Mouse (Mus musculus) neural tube, embryonic 13.5 days (tissue): ENCODE data around the gene Tcf12. TPM values are rescaled to one million over a fixed set of nuclear protein-coding genes. Genes with fewer than 3 reads are reported as not detected.

Source experiments
- ATAC-seq: fragments of 200-750 bp; cut with Nextera tagmentation; 2 replicates; pipeline ENCODE4 v1.8.0; 2017; ENCODE audit warnings: low read depth, mild to moderate bottlenecking, moderate TSS enrichment, moderate library complexity
- H3K27ac ChIP-seq: fragments of 300-500 bp; sonication (generic); replicated peaks from 2 replicates; pipeline ENCODE4 v1.5.1; 2015; ENCODE audit warnings: moderate library complexity, mild to moderate bottlenecking, inconsistent platforms
- H3K27me3 ChIP-seq: fragments of 300-500 bp; sonication (generic); 2 replicates; pipeline ENCODE4 v1.6.1; 2015; ENCODE audit warnings: mild to moderate bottlenecking, inconsistent platforms
- H3K36me3 ChIP-seq: fragments of 300-500 bp; sonication (generic); 2 replicates; pipeline ENCODE4 v1.6.1; 2015; ENCODE audit warnings: mild to moderate bottlenecking, inconsistent platforms
- H3K4me1 ChIP-seq: fragments of 300-500 bp; sonication (generic); replicated peaks from 2 replicates; pipeline ENCODE4 v1.6.1; 2015; ENCODE audit warnings: inconsistent platforms
- H3K4me2 ChIP-seq: fragments of 300-500 bp; sonication (generic); 2 replicates; pipeline ENCODE4 v1.6.1; 2015; ENCODE audit warnings: inconsistent platforms, mild to moderate bottlenecking, moderate library complexity
- H3K4me3 ChIP-seq: fragments of 300-500 bp; sonication (generic); 2 replicates; pipeline ENCODE4 v1.5.1; 2015; ENCODE audit warnings: mild to moderate bottlenecking, inconsistent platforms
- H3K9ac ChIP-seq: fragments of 300-500 bp; sonication (generic); 2 replicates; pipeline ENCODE4 v1.6.1; 2015; ENCODE audit warnings: moderate library complexity, mild to moderate bottlenecking, inconsistent platforms
- H3K9me3 ChIP-seq: fragments of 300-500 bp; sonication (generic); 2 replicates; pipeline ENCODE4 v1.6.1; 2016; ENCODE audit warnings: inconsistent platforms
- WGBS: fragments of 180-500 bp; shearing (Covaris S2); methylation state at CpG from one replicate; pipeline ENCODE4 v1.1.7; 2015; 5-methylcytosine and 5-hydroxymethylcytosine counted together
- polyA plus RNA-seq: library from polyadenylated mRNA; unstranded; fragments of >200 nt; fragmentation: Nextera tagmentation; extraction: Ambion mirVana; gene quantifications from 2 replicates; pipeline ENCODE4 v1.2.1, GENCODE M21; 2015

Gene Tcf12
- polyA plus RNA-seq, 1 experiment from 2014 or later: 120 TPM

- no peaks in the 10 kb centered on the region for H3K9me3 ChIP-seq
- H3K4me2 ChIP-seq: peak overlapping the region; percentile 31
- 2% methylated on average over 2 of the region's 2 CpGs for WGBS
- no peak overlapping the region for H3K4me3 ChIP-seq
- ATAC-seq: peak; percentile 74
- H3K27me3 ChIP-seq: no peaks in the 10 kb centered on the region
- H3K27ac ChIP-seq: peak overlapping the region; percentile 85
- H3K9ac ChIP-seq: no peak overlapping the region
- H3K36me3 ChIP-seq: no peaks in the 10 kb centered on the region
- peaks cover 55% of the 10 kb centered on the region for H3K4me1 ChIP-seq
Measured at GRCm38 (mm10) chr9:71974541-71974959, 137.1 kb downstream of the Tcf12 start.

GRCm38 (mm10) chr9:71964039-71964438, 147.6 kb downstream of the Tcf12 start:
- Histone ChIP-seq H3K9me3 (no peaks in the 10 kb centered on the region), H3K4me1 (peaks cover 8% of the 10 kb centered on the region), H3K4me2 (no peak overlapping the region), H3K27ac (no peak overlapping the region), H3K36me3 (no peaks in the 10 kb centered on the region), H3K9ac (no peak overlapping the region), H3K4me3 (no peak overlapping the region), H3K27me3 (no peaks in the 10 kb centered on the region)
- no peak for ATAC-seq
- 83% methylated on average over 4 of the region's 4 CpGs for WGBS

GRCm38 (mm10) chr9:71960026-71960396, 151.7 kb downstream of the Tcf12 start:
- Histone ChIP-seq H3K36me3 (no peaks in the 10 kb centered on the region), H3K4me3 (no peak overlapping the region), H3K27me3 (no peaks in the 10 kb centered on the region), H3K27ac (peak overlapping the region; percentile 29; the same call in 1 of the 2 replicates), H3K4me1 (peaks cover 8% of the 10 kb centered on the region), H3K9ac (no peak overlapping the region), H3K4me2 (0 out of 2 replicates have a peak overlapping the region, but pooled peaks have one; percentile 22), H3K9me3 (no peaks in the 10 kb centered on the region)
- ATAC-seq: no peak

- Histone ChIP-seq H3K27ac (peak overlapping the region; percentile 29; the same call in 1 of the 2 replicates), H3K4me3 (no peak overlapping the region), H3K4me1 (peaks cover 8% of the 10 kb centered on the region), H3K36me3 (no peaks in the 10 kb centered on the region), H3K9me3 (no peaks in the 10 kb centered on the region), H3K9ac (no peak overlapping the region), H3K27me3 (no peaks in the 10 kb centered on the region), H3K4me2 (0 out of 2 replicates have a peak overlapping the region, but pooled peaks have one; percentile 22)
- WGBS: 50% methylated on average over 11 of the region's 11 CpGs
- 0 out of 2 replicates have a peak, but pooled peaks have one; percentile 61 for ATAC-seq
Measured at GRCm38 (mm10) chr9:71959259-71960025, 152.2 kb downstream of the Tcf12 start.

- ATAC-seq: no peak
- H3K9me3 ChIP-seq: no peaks in the 10 kb centered on the region
Measured at GRCm38 (mm10) chr9:71953217-71953616, 158.5 kb downstream of the Tcf12 start.

GRCm38 (mm10) chr9:71952621-71953076, 159.0 kb downstream of the Tcf12 start:
- H3K4me2 ChIP-seq: no peak overlapping the region
- 82% methylated on average over 1 of the region's 1 CpGs for WGBS

More at GRCm38 (mm10) chr9:71953217-71953616, 158.5 kb downstream of the Tcf12 start:
- 55% methylated on average over 2 of the region's 2 CpGs for whole genome bisulfite sequencing
- no peak overlapping the region for H3K9ac ChIP-seq
- no peak overlapping the region for H3K27ac ChIP-seq
- H3K4me1 ChIP-seq: peaks cover 21% of the 10 kb centered on the region
- H3K36me3 ChIP-seq: no peaks in the 10 kb centered on the region
- H3K4me2 ChIP-seq: no peak overlapping the region
- H3K4me3 ChIP-seq: no peak overlapping the region
- no peaks in the 10 kb centered on the region for H3K27me3 ChIP-seq

GRCm38 (mm10) chr9:71951926-71952325, 159.7 kb downstream of the Tcf12 start:
- no peak overlapping the region for H3K9ac ChIP-seq
- peaks cover 21% of the 10 kb centered on the region for H3K4me1 ChIP-seq
- H3K4me3 ChIP-seq: no peak overlapping the region
- no peak for ATAC-seq
- H3K36me3 ChIP-seq: no peaks in the 10 kb centered on the region
- H3K27me3 ChIP-seq: no peaks in the 10 kb centered on the region
- WGBS: 82% methylated on average over 2 of the region's 2 CpGs
- no peaks in the 10 kb centered on the region for H3K9me3 ChIP-seq
- no peak overlapping the region for H3K4me2 ChIP-seq
- H3K27ac ChIP-seq: no peak overlapping the region

More at GRCm38 (mm10) chr9:71952621-71953076, 159.0 kb downstream of the Tcf12 start:
- Histone ChIP-seq H3K9ac (no peak overlapping the region), H3K27ac (no peak overlapping the region), H3K4me3 (no peak overlapping the region), H3K36me3 (no peaks in the 10 kb centered on the region), H3K9me3 (no peaks in the 10 kb centered on the region), H3K4me1 (peaks cover 21% of the 10 kb centered on the region), H3K27me3 (no peaks in the 10 kb centered on the region)
- no peak for ATAC-seq

- no peaks in the 10 kb centered on the region for H3K9me3 ChIP-seq
- WGBS: 88% methylated on average over 4 of the region's 4 CpGs
- ATAC-seq: no peak
- H3K4me3 ChIP-seq: no peak overlapping the region
- no peak overlapping the region for H3K27ac ChIP-seq
- H3K9ac ChIP-seq: no peak overlapping the region
- H3K27me3 ChIP-seq: no peaks in the 10 kb centered on the region
- H3K4me1 ChIP-seq: peaks cover 21% of the 10 kb centered on the region
- no peaks in the 10 kb centered on the region for H3K36me3 ChIP-seq
- H3K4me2 ChIP-seq: no peak overlapping the region
Measured at GRCm38 (mm10) chr9:71951341-71951740, 160.3 kb downstream of the Tcf12 start.

GRCm38 (mm10) chr9:71944801-71945200, 166.9 kb downstream of the Tcf12 start:
- ATAC-seq: no peak
- no peaks in the 10 kb centered on the region for H3K9me3 ChIP-seq
- H3K9ac ChIP-seq: no peak overlapping the region
- WGBS: 86% methylated on average over 4 of the region's 4 CpGs
- peaks cover 8% of the 10 kb centered on the region for H3K4me1 ChIP-seq
- no peak overlapping the region for H3K4me2 ChIP-seq
- no peaks in the 10 kb centered on the region for H3K36me3 ChIP-seq
- H3K4me3 ChIP-seq: no peak overlapping the region
- H3K27me3 ChIP-seq: no peaks in the 10 kb centered on the region
- no peak overlapping the region for H3K27ac ChIP-seq

GRCm38 (mm10) chr9:71942424-71942823, 169.2 kb downstream of the Tcf12 start:
- Histone ChIP-seq H3K36me3 (no peaks in the 10 kb centered on the region), H3K9me3 (no peaks in the 10 kb centered on the region), H3K9ac (no peak overlapping the region), H3K4me1 (peaks cover 12% of the 10 kb centered on the region), H3K4me3 (no peak overlapping the region), H3K27ac (no peak overlapping the region), H3K27me3 (no peaks in the 10 kb centered on the region), H3K4me2 (no peak overlapping the region)
- no peak for ATAC-seq

GRCm38 (mm10) chr9:71940016-71940415, 171.7 kb downstream of the Tcf12 start:
- Histone ChIP-seq H3K27me3 (no peaks in the 10 kb centered on the region), H3K36me3 (no peaks in the 10 kb centered on the region), H3K4me3 (no peak overlapping the region), H3K9me3 (no peaks in the 10 kb centered on the region), H3K4me1 (peaks cover 14% of the 10 kb centered on the region), H3K9ac (no peak overlapping the region), H3K4me2 (no peak overlapping the region), H3K27ac (no peak overlapping the region)
- no peak for ATAC-seq

- no peak for ATAC-seq
- 86% methylated on average over 1 of the region's 1 CpGs for WGBS
- H3K4me1 ChIP-seq: peaks cover 11% of the 10 kb centered on the region
- no peak overlapping the region for H3K4me3 ChIP-seq
- H3K4me2 ChIP-seq: no peak overlapping the region
- H3K36me3 ChIP-seq: no peaks in the 10 kb centered on the region
- H3K9me3 ChIP-seq: no peaks in the 10 kb centered on the region
- no peak overlapping the region for H3K27ac ChIP-seq
- H3K9ac ChIP-seq: no peak overlapping the region
- no peaks in the 10 kb centered on the region for H3K27me3 ChIP-seq
Measured at GRCm38 (mm10) chr9:71936199-71936598, 175.5 kb downstream of the Tcf12 start.

- H3K27me3 ChIP-seq: no peaks in the 10 kb centered on the region
- H3K4me2 ChIP-seq: no peak overlapping the region
- H3K27ac ChIP-seq: no peak overlapping the region
- no peaks in the 10 kb centered on the region for H3K9me3 ChIP-seq
- no peaks in the 10 kb centered on the region for H3K36me3 ChIP-seq
- no peak overlapping the region for H3K4me3 ChIP-seq
- peaks cover 16% of the 10 kb centered on the region for H3K4me1 ChIP-seq
- 85% methylated on average over 3 of the region's 3 CpGs for WGBS
- ATAC-seq: no peak
- no peak overlapping the region for H3K9ac ChIP-seq
Measured at GRCm38 (mm10) chr9:71934833-71935232, 176.8 kb downstream of the Tcf12 start.
